Mouse (Mus musculus) thymus, adult 2 months (tissue): ENCODE results near the gene Dars.

Experiments
- CTCF ChIP-seq: fragments of 200-500 bp; IDR thresholded peaks from 2 replicates; pipeline ENCODE4 v1.5.1; 2012; ENCODE audit warnings: mild to moderate bottlenecking, control low read depth, low read length, moderate library complexity, borderline replicate concordance; ENCODE audit not compliant: control insufficient read depth, poor library complexity, insufficient read depth; ENCODE audit errors: extremely low read depth
- POLR2A ChIP-seq: fragments of 200-500 bp; IDR thresholded peaks from 2 replicates; pipeline ENCODE4 v1.6.1; 2012; ENCODE audit warnings: mild to moderate bottlenecking, low read length, control low read depth, moderate library complexity; ENCODE audit not compliant: control insufficient read depth, poor library complexity, insufficient read depth; ENCODE audit errors: extremely low read depth

- TF ChIP-seq POLR2A (no peak), CTCF (no peak)
These were observed 64.1 kb downstream of the Dars start for GRCm38 (mm10) chr1:128353092-128353491.
